Mouse (Mus musculus) liver, postnatal 0 days (tissue): Measurements from ENCODE around the gene Adh6b.
"Not testable (repeated sequence)": the region's sequence is repeated elsewhere in the genome, so short reads cannot be mapped to it uniquely, and the experiment has no call there.

Experiments
- CTCF ChIP-seq: sonication (generic); IDR thresholded peaks from 2 replicates; pipeline ENCODE4 v1.5.1; 2016; ENCODE audit warnings: antibody characterized with exemption, low read depth
- EP300 ChIP-seq: IDR thresholded peaks from 2 replicates; pipeline ENCODE4 v1.6.1; 2016; ENCODE audit warnings: antibody characterized with exemption, low read depth, mild to moderate bottlenecking

GRCm38 (mm10) chr3:138370289-138370688, 28.7 kb downstream of the Adh6b start:
- not testable (repeated sequence) for TF ChIP-seq CTCF, EP300
